Mouse (Mus musculus): Measurements from ENCODE around the gene Herpud1. TPM values are rescaled to one million over a fixed set of nuclear protein-coding genes. Genes with fewer than 3 reads are reported as not detected.
A peak's percentile ranks its signal among the peaks of the same experiment; 100 is the strongest.

Herpud1 gene
- polyA plus RNA-seq, 1 experiment from 2014 or later, result 219 TPM

DNA sequence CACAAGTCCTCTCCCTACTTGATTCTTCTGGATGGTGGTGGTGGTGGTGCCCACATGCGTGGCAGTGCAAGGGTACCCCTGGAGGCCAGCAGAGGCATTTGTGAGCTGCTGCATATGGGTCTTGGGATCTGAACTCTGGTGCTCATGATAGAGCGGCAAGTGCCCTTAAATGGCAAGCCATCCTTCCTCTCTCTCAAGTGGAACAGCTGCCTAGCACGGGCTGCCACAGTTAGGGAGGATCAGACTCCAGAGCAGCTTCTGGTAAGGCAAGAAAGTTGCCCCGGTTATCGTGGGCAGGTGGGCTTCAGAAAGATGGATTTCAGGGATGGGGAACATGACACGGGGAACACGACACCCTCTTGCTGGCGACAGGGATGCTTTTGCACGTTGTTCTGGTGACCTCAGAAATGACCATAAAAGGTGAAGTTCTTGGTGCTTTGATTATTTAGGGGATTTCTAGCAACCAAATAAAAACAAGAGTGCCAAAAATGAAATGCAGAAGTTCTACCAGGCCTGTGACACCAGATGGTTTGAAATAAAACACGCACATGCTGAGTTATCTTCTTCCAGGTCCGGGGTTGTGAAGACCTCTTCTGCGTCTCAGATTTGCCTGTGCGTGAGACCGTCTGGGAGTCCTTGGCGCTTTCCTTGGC, 7.3 kb upstream of the Herpud1 start:
- Histone ChIP-seq H3K27ac (ENCODE audit: low read length) (no peak overlapping the region), H3K27me3 (ENCODE audit: control insufficient read depth, insufficient read depth, low read depth, low read length) (no peaks in the 10 kb centered on the region), H3K9me3 (replicated peaks; ENCODE audit: control insufficient read depth, low read length) (no peaks in the 10 kb centered on the region), H3K9ac (ENCODE audit: low read depth, low read length) (peak overlapping the region; percentile 55), H3K4me2 (ENCODE audit: low read depth, low read length) (peak overlapping the region; percentile 37), H3K4me1 (ENCODE audit: control insufficient read depth, low read depth, low read length) (peaks cover 22% of the 10 kb centered on the region), H3K4me3 (ENCODE audit: low read depth, low read length) (peak overlapping the region; percentile 41), H3K36me3 (ENCODE audit: control insufficient read depth, insufficient read depth) (no peaks in the 10 kb centered on the region)
- WGBS (ENCODE audit: insufficient replicate concordance), result 73% methylated on average over 15 of the region's 15 CpGs
- no peak for ATAC-seq (ENCODE audit: low read depth)

DNA sequence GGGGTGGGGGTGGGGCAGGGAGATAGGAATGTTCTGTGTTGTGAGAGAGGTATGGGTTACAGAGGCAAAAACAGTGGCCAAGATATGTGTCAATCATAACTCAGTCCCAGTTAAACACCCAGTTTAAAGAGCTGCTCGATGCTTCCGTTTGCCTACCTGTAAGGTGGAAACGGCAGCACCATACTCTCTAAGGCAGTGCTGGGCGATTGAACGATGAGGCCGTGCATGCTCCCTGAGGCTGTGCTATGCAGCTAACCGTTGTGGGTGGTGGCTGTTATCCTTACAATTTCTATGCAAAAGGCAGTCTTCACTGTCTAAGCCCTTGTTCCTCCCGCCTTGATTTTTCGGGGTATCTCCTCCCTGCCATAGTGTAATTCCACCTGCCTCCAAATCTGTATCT, 6.6 kb upstream of the Herpud1 start:
- Histone ChIP-seq H3K4me3 (ENCODE audit: low read depth, low read length) (no peak overlapping the region; the same call in none of the 2 replicates), H3K4me2 (ENCODE audit: low read depth, low read length) (peak overlapping the region; percentile 37), H3K36me3 (ENCODE audit: control insufficient read depth, insufficient read depth) (no peaks in the 10 kb centered on the region), H3K4me1 (ENCODE audit: control insufficient read depth, low read depth, low read length) (peaks cover 29% of the 10 kb centered on the region), H3K27me3 (ENCODE audit: control insufficient read depth, insufficient read depth, low read depth, low read length) (no peaks in the 10 kb centered on the region), H3K27ac (ENCODE audit: low read length) (no peak overlapping the region), H3K9ac (ENCODE audit: low read depth, low read length) (no peak overlapping the region), H3K9me3 (replicated peaks; ENCODE audit: control insufficient read depth, low read length) (no peaks in the 10 kb centered on the region)
- ATAC-seq (ENCODE audit: low read depth), result no peak
- WGBS (ENCODE audit: insufficient replicate concordance), result 82% methylated on average over 9 of the region's 9 CpGs

DNA sequence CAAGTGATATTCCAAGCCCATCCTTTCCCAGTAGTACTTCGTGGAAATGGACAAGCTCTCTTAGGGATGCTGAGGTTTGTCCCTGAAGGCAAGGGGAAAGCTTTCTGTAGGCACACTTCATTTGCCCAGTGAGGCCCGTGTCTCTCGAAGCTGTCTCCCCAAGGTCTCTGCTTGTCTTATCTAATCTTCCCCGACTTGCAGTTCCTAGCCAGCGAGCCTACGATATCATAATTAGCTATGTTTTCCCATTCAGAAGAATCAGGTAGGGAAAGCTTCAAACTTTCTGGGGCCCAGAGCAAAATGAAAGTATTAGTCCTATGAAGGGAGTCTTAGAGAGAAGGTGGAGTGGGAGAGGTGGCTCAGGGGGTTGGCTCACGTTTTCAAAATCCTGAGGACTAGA, 2.1 kb upstream of the Herpud1 start:
- no peaks in the 10 kb centered on the region for H3K9me3 ChIP-seq (replicated peaks; ENCODE audit: control insufficient read depth, low read length)
- H3K4me1 ChIP-seq (ENCODE audit: control insufficient read depth, low read depth, low read length), result peaks cover 31% of the 10 kb centered on the region
- peak overlapping the region; percentile 14; the same call in 1 of the 2 replicates for H3K4me2 ChIP-seq (ENCODE audit: low read depth, low read length)
- no peak for ATAC-seq (ENCODE audit: low read depth)
- no peak overlapping the region for H3K4me3 ChIP-seq (ENCODE audit: low read depth, low read length)
- H3K27me3 ChIP-seq (ENCODE audit: control insufficient read depth, insufficient read depth, low read depth, low read length), result no peaks in the 10 kb centered on the region
- peaks cover under 1% of the 10 kb centered on the region; the same call in 1 of the 2 replicates for H3K36me3 ChIP-seq (ENCODE audit: control insufficient read depth, insufficient read depth)
- peak overlapping the region; percentile 93; the same call in 1 of the 2 replicates for H3K27ac ChIP-seq (ENCODE audit: low read length)
- 0 out of 2 replicates have a peak overlapping the region, but pooled peaks have one; percentile 11 for H3K9ac ChIP-seq (ENCODE audit: low read depth, low read length)
- 36% methylated on average over 7 of the region's 7 CpGs for WGBS (ENCODE audit: insufficient replicate concordance)

DNA sequence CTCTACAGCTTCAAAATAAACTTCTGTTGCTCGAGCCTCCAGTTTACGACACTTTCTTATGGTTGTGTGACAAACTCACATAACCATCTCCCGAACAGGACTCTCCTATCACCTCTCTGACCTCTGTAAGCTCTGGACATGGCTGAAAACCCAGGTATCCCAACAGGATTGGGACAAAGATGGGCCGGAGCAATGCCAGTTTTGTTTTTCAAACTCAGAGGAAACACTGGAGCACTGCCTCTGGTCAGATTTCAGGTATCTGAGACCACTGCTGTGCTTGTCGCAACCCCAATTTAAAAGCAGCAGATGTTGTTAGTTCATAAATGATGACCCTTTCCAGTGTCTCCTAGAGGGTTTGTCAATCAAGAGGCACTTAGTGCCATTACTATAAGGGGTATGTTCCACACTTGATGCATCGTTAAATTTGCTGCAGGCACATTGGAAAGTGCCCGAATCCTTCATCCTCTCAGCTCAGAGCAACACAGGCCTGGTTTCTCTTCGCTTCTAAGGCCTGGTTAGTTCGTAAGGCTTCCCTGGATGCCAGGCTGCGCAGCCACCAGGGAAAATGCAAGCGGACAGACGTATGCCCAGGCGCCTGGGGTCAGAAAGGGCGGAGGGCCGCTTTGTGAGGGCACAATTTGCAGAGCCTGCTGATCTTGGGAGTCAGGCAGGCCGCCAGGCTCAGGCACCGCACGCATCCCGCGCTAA, 578 bp upstream of the Herpud1 start:
- Histone ChIP-seq H3K27ac (ENCODE audit: low read length) (peak overlapping the region; percentile 93), H3K36me3 (ENCODE audit: control insufficient read depth, insufficient read depth) (peaks cover 16% of the 10 kb centered on the region), H3K4me2 (ENCODE audit: low read depth, low read length) (peak overlapping the region; percentile 92), H3K4me3 (ENCODE audit: low read depth, low read length) (peak overlapping the region; percentile 91), H3K27me3 (ENCODE audit: control insufficient read depth, insufficient read depth, low read depth, low read length) (no peaks in the 10 kb centered on the region), H3K9me3 (replicated peaks; ENCODE audit: control insufficient read depth, low read length) (no peaks in the 10 kb centered on the region), H3K4me1 (ENCODE audit: control insufficient read depth, low read depth, low read length) (peaks cover 31% of the 10 kb centered on the region), H3K9ac (ENCODE audit: low read depth, low read length) (peak overlapping the region; percentile 99)
- 27% methylated on average over 20 of the region's 20 CpGs for WGBS (ENCODE audit: insufficient replicate concordance)
- ATAC-seq (ENCODE audit: low read depth), result no peak

DNA sequence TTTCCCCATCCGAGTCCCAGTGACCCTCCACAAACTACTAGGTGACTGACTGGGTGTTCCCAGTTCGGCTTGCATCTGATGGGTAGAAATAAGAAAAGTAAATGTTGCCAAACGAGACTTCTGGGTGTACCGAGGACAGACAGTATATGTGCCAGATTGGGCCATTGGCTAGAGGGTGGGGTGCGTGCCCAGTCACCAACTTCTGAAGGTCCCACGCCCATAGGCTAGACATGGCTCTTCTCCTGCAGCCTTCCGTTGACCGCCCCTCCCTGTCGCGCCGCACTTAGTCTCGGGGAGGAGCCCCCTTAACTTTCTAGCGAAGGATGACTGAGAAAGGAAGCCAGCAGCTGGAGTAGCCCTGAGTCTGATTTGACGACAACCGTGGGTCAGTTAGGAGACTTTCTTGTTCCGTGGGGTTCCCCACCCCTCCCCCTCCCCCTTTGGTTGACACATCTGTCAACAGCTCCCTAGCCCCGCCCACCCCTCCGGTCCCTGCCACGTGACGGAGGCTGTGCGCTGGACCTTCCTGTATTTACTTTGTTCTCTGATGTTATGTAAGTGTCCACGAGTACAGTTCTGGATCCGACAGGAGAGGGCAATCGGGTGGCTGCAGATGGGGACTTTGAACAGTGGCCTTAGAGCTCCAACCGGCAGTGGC, 918 bp downstream of the Herpud1 start:
- Histone ChIP-seq H3K4me2 (ENCODE audit: low read depth, low read length) (peak overlapping the region; percentile 82), H3K4me1 (ENCODE audit: control insufficient read depth, low read depth, low read length) (peaks cover 31% of the 10 kb centered on the region), H3K27ac (ENCODE audit: low read length) (peak overlapping the region; percentile 98), H3K27me3 (ENCODE audit: control insufficient read depth, insufficient read depth, low read depth, low read length) (no peaks in the 10 kb centered on the region), H3K4me3 (ENCODE audit: low read depth, low read length) (peak overlapping the region; percentile 91), H3K9me3 (replicated peaks; ENCODE audit: control insufficient read depth, low read length) (no peaks in the 10 kb centered on the region), H3K36me3 (ENCODE audit: control insufficient read depth, insufficient read depth) (peaks cover 31% of the 10 kb centered on the region), H3K9ac (ENCODE audit: low read depth, low read length) (peak overlapping the region; percentile 99)
- peak; percentile 77 for ATAC-seq (ENCODE audit: low read depth)
- under 1% methylated on average over 25 of the region's 25 CpGs for WGBS (ENCODE audit: insufficient replicate concordance)

DNA sequence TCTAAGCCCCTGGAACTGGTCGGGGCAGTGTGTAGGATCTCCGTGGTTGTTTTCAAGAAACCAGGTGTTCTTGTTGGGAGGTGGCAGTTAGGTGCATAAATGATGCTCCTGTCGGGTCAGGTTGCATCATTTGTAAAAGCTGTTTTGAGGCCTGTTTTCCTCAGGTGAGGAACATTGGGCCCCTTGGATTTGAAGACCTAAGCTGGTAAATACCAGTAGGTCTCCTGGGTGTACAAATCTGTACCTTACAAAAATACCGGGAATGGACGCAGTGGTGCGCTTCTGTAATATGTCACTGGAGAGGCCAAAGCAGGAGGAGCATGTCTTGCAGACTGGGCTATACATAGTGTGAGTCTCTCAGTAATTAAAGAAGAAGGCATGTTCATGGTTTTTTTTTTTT, 1.5 kb downstream of the Herpud1 start:
- no peaks in the 10 kb centered on the region for H3K27me3 ChIP-seq (ENCODE audit: control insufficient read depth, insufficient read depth, low read depth, low read length)
- 26% methylated on average over 6 of the region's 6 CpGs for WGBS (ENCODE audit: insufficient replicate concordance)
- peak overlapping the region; percentile 98 for H3K27ac ChIP-seq (ENCODE audit: low read length)
- H3K4me1 ChIP-seq (ENCODE audit: control insufficient read depth, low read depth, low read length), result peaks cover 31% of the 10 kb centered on the region
- H3K4me3 ChIP-seq (ENCODE audit: low read depth, low read length), result peak overlapping the region; percentile 91
- peak overlapping the region; percentile 99 for H3K9ac ChIP-seq (ENCODE audit: low read depth, low read length)
- peaks cover 37% of the 10 kb centered on the region for H3K36me3 ChIP-seq (ENCODE audit: control insufficient read depth, insufficient read depth)
- peak overlapping the region; percentile 82 for H3K4me2 ChIP-seq (ENCODE audit: low read depth, low read length)
- ATAC-seq (ENCODE audit: low read depth), result no peak
- H3K9me3 ChIP-seq (replicated peaks; ENCODE audit: control insufficient read depth, low read length), result no peaks in the 10 kb centered on the region

DNA sequence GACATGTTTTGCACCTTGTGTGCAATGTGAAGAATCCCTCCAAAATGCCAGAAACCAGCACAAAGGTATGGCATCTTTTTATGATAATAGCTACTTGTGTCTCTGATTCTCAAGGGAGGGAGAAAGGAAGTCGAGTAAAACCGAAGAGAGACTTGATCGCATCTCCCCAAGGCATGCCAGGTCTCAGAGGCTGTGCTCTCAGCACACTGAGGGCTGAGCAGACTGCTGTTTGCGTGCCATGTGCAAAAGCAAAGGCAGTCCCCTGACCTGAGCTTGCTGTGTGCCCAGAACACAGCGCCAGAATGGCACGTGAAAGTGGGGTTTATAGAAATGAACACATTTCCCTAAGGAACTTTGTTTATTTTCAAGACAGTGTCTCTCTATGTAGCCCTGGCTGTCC, 3.3 kb downstream of the Herpud1 start:
- Histone ChIP-seq H3K9ac (ENCODE audit: low read depth, low read length) (no peak overlapping the region), H3K9me3 (replicated peaks; ENCODE audit: control insufficient read depth, low read length) (no peaks in the 10 kb centered on the region), H3K36me3 (ENCODE audit: control insufficient read depth, insufficient read depth) (peaks cover 53% of the 10 kb centered on the region), H3K4me1 (ENCODE audit: control insufficient read depth, low read depth, low read length) (peaks cover 22% of the 10 kb centered on the region), H3K27me3 (ENCODE audit: control insufficient read depth, insufficient read depth, low read depth, low read length) (no peaks in the 10 kb centered on the region), H3K4me2 (ENCODE audit: low read depth, low read length) (peak overlapping the region; percentile 82; the same call in 1 of the 2 replicates), H3K4me3 (ENCODE audit: low read depth, low read length) (0 out of 2 replicates have a peak overlapping the region, but pooled peaks have one; percentile 1), H3K27ac (ENCODE audit: low read length) (no peak overlapping the region)
- 80% methylated on average over 6 of the region's 6 CpGs for WGBS (ENCODE audit: insufficient replicate concordance)
- no peak for ATAC-seq (ENCODE audit: low read depth)

DNA sequence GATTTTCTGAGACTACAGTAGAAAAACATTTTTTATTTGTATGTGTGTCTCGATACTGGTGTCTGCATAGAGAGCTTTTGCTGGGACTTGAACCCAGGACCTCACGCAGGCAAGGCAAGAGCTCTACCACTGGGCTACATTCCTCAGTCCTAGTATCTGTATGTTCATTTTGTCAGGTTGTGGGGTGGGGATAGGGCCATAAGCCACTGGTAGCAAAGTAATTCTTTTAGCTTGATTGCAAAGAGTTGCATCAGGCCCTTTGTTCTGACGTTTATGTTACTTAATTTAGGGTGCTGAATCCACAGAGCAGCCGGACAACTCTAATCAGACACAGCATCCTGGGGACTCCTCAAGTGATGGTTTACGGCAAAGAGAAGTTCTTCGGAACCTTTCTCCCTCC, 4.2 kb downstream of the Herpud1 start:
- Histone ChIP-seq H3K36me3 (ENCODE audit: control insufficient read depth, insufficient read depth) (peaks cover 62% of the 10 kb centered on the region), H3K4me2 (ENCODE audit: low read depth, low read length) (no peak overlapping the region), H3K9ac (ENCODE audit: low read depth, low read length) (no peak overlapping the region), H3K4me1 (ENCODE audit: control insufficient read depth, low read depth, low read length) (peaks cover 13% of the 10 kb centered on the region), H3K9me3 (replicated peaks; ENCODE audit: control insufficient read depth, low read length) (no peaks in the 10 kb centered on the region), H3K27me3 (ENCODE audit: control insufficient read depth, insufficient read depth, low read depth, low read length) (no peaks in the 10 kb centered on the region), H3K4me3 (ENCODE audit: low read depth, low read length) (no peak overlapping the region), H3K27ac (ENCODE audit: low read length) (no peak overlapping the region)
- ATAC-seq (ENCODE audit: low read depth), result no peak
- 86% methylated on average over 6 of the region's 6 CpGs for WGBS (ENCODE audit: insufficient replicate concordance)
